Mouse (Mus musculus): ENCODE results near the gene Olfr561.

GRCm38 (mm10) chr7:102770921-102771320 lies at the start of gene Olfr561:
- TF ChIP-seq POLR2A (IDR thresholded peaks at IDR 0.05; ENCODE audit: control insufficient read depth, extremely low read depth, insufficient read depth, low read length, poor library complexity) (no peak), CTCF (IDR thresholded peaks at IDR 0.05; ENCODE audit: borderline replicate concordance, control insufficient read depth, extremely low read depth, insufficient read depth, low read length, poor library complexity) (no peak)
